Mouse (Mus musculus): ENCODE results near the gene Wif1.

The Wif1 gene

GRCm38 (mm10) chr10:121068003-121068402 is 34.2 kb downstream of the Wif1 start:
- no peak for DNase-seq (ENCODE audit: low spot score in 2 of 2)

- DNase-seq (ENCODE audit: low spot score in 2 of 2), result no peak
These were observed 37.0 kb downstream of the Wif1 start for GRCm38 (mm10) chr10:121070742-121071141.

- no peak for DNase-seq (ENCODE audit: low spot score in 2 of 2)
These were observed 46.7 kb downstream of the Wif1 start for GRCm38 (mm10) chr10:121080500-121080899.

GRCm38 (mm10) chr10:121082881-121083280 is 49.1 kb downstream of the Wif1 start:
- DNase-seq (ENCODE audit: low spot score in 2 of 2), result no peak

- DNase-seq (ENCODE audit: low spot score in 2 of 2), result no peak
These were observed 49.8 kb downstream of the Wif1 start for GRCm38 (mm10) chr10:121083512-121083911.

- DNase-seq (ENCODE audit: low spot score in 2 of 2), result no peak
These were observed 54.9 kb downstream of the Wif1 start for GRCm38 (mm10) chr10:121088679-121089078.

GRCm38 (mm10) chr10:121089312-121089711 is 55.6 kb downstream of the Wif1 start:
- DNase-seq (ENCODE audit: low spot score in 2 of 2), result no peak

GRCm38 (mm10) chr10:121090006-121090405 is 56.2 kb downstream of the Wif1 start:
- DNase-seq (ENCODE audit: low spot score in 2 of 2), result no peak

GRCm38 (mm10) chr10:121095948-121096347 is 62.2 kb downstream of the Wif1 start:
- DNase-seq (ENCODE audit: low spot score in 2 of 2), result no peak

- no peak for DNase-seq (ENCODE audit: low spot score in 2 of 2)
These were observed 64.5 kb downstream of the Wif1 start for GRCm38 (mm10) chr10:121098263-121098662.

- no peak for DNase-seq (ENCODE audit: low spot score in 2 of 2)
These were observed 65.9 kb downstream of the Wif1 start for GRCm38 (mm10) chr10:121099658-121100057.

- DNase-seq (ENCODE audit: low spot score in 2 of 2), result no peak
These were observed 82.4 kb downstream of the Wif1 start for GRCm38 (mm10) chr10:121116115-121116514.

GRCm38 (mm10) chr10:121116636-121117035 is 82.9 kb downstream of the Wif1 start:
- DNase-seq (ENCODE audit: low spot score in 2 of 2), result no peak

- no peak for DNase-seq (ENCODE audit: low spot score in 2 of 2)
These were observed 87.0 kb downstream of the Wif1 start for GRCm38 (mm10) chr10:121120751-121121150.

GRCm38 (mm10) chr10:121124481-121124880 is 90.7 kb downstream of the Wif1 start:
- DNase-seq (ENCODE audit: low spot score in 2 of 2), result no peak

GRCm38 (mm10) chr10:121129000-121129925 is 95.5 kb downstream of the Wif1 start:
- no peak for DNase-seq (ENCODE audit: low spot score in 2 of 2)
